Mouse (Mus musculus) adrenal gland, postnatal 4 days (tissue): ENCODE data around the gene Ccr8. TPM values are rescaled to one million over a fixed set of nuclear protein-coding genes. Genes with fewer than 3 reads are reported as not detected.

Experiments used
- DNase-seq, 2 experiments: peaks; one replicate each; pipeline ENCODE4 v3.0.0; 2021 to 2022; ENCODE audit warnings: low spot score in 2 of 2, mixed read lengths in 2 of 2
- total RNA-seq, 2 experiments: library from RNA; stranded (reverse); gene quantifications; 2 replicates each; pipeline ENCODE4 v1.2.3; 2021

The Ccr8 gene
- total RNA-seq, 2 experiments from 2014 or later, result not detected

GRCm38 (mm10) chr9:120131784-120132288 is 39.9 kb downstream of the Ccr8 start:
- DNase-seq, result no peak

- no peak for DNase-seq
Measured at GRCm38 (mm10) chr9:120132980-120133754, 41.3 kb downstream of the Ccr8 start.

- DNase-seq, result no peak
Measured at GRCm38 (mm10) chr9:120133755-120134475, 42.0 kb downstream of the Ccr8 start.

- DNase-seq, result no peak
Measured at GRCm38 (mm10) chr9:120134529-120135160, 42.7 kb downstream of the Ccr8 start.

GRCm38 (mm10) chr9:120135454-120135853 is 43.5 kb downstream of the Ccr8 start:
- DNase-seq, result no peak

- DNase-seq, result peak; percentile 32 to 63
Measured at GRCm38 (mm10) chr9:120140652-120141051, 48.7 kb downstream of the Ccr8 start.

- no peak for DNase-seq
Measured at GRCm38 (mm10) chr9:120144474-120144873, 52.6 kb downstream of the Ccr8 start.

Other genes starting within 250 kb of the Ccr8 start
- gene Wdr48, start 197.2 kb upstream of the Ccr8 start, total RNA-seq, result 10 to 100 TPM; 55.6 to 56.5 TPM
- gene Gorasp1, start 154.5 kb upstream of the Ccr8 start, total RNA-seq, result 10 to 100 TPM; 26.9 to 27.1 TPM
- gene Ttc21a, start 154.5 kb upstream of the Ccr8 start, total RNA-seq, result under 1 TPM; 0.34 TPM
- gene Csrnp1, start 107.5 kb upstream of the Ccr8 start, total RNA-seq, result 10 to 100 TPM; 18.0 to 18.1 TPM
- 1 to 10 TPM; 2.2 to 5.6 TPM for gene Xirp1, start 68.5 kb upstream of the Ccr8 start, total RNA-seq
- gene Cx3cr1, start 22.2 kb upstream of the Ccr8 start, total RNA-seq, result 1 to 10 TPM; 7.2 TPM
- gene Slc25a38, start 18.3 kb downstream of the Ccr8 start, total RNA-seq, result 10 to 100 TPM; 22.4 to 25.0 TPM
- 1,000 to 10,000 TPM; 1,207 to 1,212 TPM for gene Rpsa, start 35.6 kb downstream of the Ccr8 start, total RNA-seq
- gene Mobp, start 57.6 kb downstream of the Ccr8 start, total RNA-seq, result not detected
- gene Myrip, start 209.4 kb downstream of the Ccr8 start, total RNA-seq, result 10 to 100 TPM; 16.8 to 17.3 TPM